ENCODE assay signal across 18 mouse cellular contexts in the genomic region with DNA sequence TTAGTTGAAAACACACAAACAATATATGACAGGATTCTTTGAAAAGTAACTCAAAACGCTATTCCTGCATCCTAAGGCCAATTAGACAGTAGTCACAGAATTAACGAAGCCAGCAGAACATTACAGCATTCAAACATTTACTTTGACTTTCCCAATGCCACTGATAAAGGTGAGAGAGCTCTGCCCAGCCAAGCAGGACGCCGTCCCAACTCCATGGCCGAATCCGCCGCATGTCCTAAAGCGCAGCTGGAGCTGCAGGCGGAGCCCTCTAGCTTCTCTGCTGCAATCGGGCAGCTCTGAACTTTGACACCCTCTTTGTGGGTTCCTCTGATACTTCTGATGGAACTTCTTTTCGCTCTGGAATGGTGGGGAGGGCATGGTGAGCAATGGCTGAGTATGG.
"Had no signal": no experiment of that assay in that cellular context is flagged by ENCODE, and none has a peak within 500 bp of the region (broad histone marks: within the 10 kb centered on the region; RNA-seq: fewer than 3 reads in every experiment).

No protein-coding gene starts in this region.

- H3K27me3 ChIP-seq: midbrain, embryonic 12.5 days; neural tube, embryonic 13.5 days; neural tube, embryonic 15.5 days had no signal

- DNase-seq: lung, postnatal 10 days; lung, postnatal 4 days; midbrain, embryonic 14.5 days; retina, postnatal 1 day; right cerebral cortex, adult 18-20 months; right cerebral cortex, postnatal 25 days; right cerebral cortex, postnatal 4 days; spleen, adult 18-20 months; thymus, adult 18-20 months; thymus, postnatal 14 days; thymus, postnatal 36 days had no signal

- ATAC-seq: midbrain, embryonic 16.5 days had no signal

- H3K4me2 ChIP-seq: lung, embryonic 14.5 days; midbrain, embryonic 12.5 days; neural tube, embryonic 13.5 days; neural tube, embryonic 15.5 days had no signal

- H3K4me3 ChIP-seq: midbrain, embryonic 10.5 days; midbrain, embryonic 12.5 days; myocyte; neural tube, embryonic 13.5 days; neural tube, embryonic 15.5 days had no signal

- H3K4me1 ChIP-seq: midbrain, embryonic 10.5 days; midbrain, embryonic 12.5 days; neural tube, embryonic 13.5 days; neural tube, embryonic 15.5 days had no signal

- H3K9ac ChIP-seq: lung, embryonic 14.5 days; midbrain, embryonic 12.5 days; neural tube, embryonic 13.5 days; neural tube, embryonic 15.5 days had no signal

- H3K27ac ChIP-seq: midbrain, embryonic 10.5 days; midbrain, embryonic 12.5 days; neural tube, embryonic 13.5 days; neural tube, embryonic 15.5 days had no signal

- H3K9me3 ChIP-seq: midbrain, embryonic 10.5 days; neural tube, embryonic 13.5 days; neural tube, embryonic 15.5 days had no signal
